Mouse (Mus musculus) megakaryocyte, embryonic 14.5 days (primary cell): Measurements from ENCODE around the gene Ppp1r11.

Experiments
- FLI1 ChIP-seq: IDR thresholded peaks from 2 replicates; pipeline ENCODE4 v1.6.1; 2012; ENCODE audit warnings: low read length, inconsistent platforms, mixed read lengths
- GATA1 ChIP-seq: IDR thresholded peaks from 3 replicates; pipeline ENCODE4 v1.6.1; 2012; ENCODE audit warnings: mixed read lengths, low read length, inconsistent platforms, borderline replicate concordance

DNA sequence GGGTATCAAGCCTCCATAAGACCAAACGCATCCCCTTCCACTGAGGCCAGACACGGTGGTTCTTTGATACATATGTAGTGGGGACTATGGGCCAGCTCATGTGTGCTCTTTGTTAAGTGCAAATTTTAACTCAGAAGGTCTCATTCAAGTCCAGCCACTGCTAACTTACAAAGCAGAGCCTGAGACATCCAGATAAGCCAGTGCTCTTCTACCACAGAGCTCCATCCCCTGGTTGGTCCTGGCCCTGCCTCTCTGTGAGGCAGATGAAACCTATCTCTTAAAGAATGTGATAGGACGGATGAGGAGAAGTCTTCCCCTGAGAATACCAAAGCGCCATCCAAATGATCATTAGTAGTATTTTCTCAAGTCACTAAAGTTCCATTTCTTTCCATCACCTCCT is 52.2 kb downstream of the Ppp1r11 start:
- TF ChIP-seq GATA1 (no peak), FLI1 (no peak)
